Mouse (Mus musculus) neutrophil, adult 5-6 weeks (primary cell): ENCODE results near the gene Kdm8. TPM values are rescaled to one million over a fixed set of nuclear protein-coding genes. Genes with fewer than 3 reads are reported as not detected.
A peak's percentile ranks its signal among the peaks of the same experiment; 100 is the strongest.

Source experiments
- ATAC-seq: fragments of 151-379, 151-347 bp; 2 replicates; pipeline ENCODE4 v1.8.0; 2017; ENCODE audit warnings: mild to moderate bottlenecking, moderate TSS enrichment; ENCODE audit not compliant: insufficient number of reproducible peaks, poor library complexity, low FRiP score, severe bottlenecking; ENCODE audit errors: extremely low read depth
- total RNA-seq: library from RNA; stranded (forward); fragments of 200-1000 nt; gene quantifications from 2 replicates; pipeline ENCODE4 v1.2.3, GENCODE M21; 2017

The Kdm8 gene
- total RNA-seq, 1 experiment from 2014 or later = 4.1 TPM

DNA sequence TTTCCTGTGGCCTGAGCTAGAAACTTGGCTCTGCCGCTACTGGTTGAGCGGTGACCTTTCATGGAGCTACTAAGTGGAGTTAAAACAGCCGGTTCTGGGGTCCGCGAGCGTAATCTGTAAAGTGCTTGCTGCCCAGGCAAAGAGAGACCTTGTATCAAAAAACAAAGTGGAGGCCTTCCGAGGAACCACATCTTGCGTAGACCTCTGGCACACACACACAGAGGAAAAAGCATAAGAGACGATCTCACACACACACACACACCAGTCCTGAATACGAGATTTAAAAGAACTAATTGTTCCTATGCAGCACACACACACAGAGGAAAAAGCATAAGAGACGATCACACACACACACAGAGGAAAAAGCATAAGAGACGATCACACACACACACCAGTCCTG is 47.3 kb downstream of the Kdm8 start:
- ATAC-seq = no peak

DNA sequence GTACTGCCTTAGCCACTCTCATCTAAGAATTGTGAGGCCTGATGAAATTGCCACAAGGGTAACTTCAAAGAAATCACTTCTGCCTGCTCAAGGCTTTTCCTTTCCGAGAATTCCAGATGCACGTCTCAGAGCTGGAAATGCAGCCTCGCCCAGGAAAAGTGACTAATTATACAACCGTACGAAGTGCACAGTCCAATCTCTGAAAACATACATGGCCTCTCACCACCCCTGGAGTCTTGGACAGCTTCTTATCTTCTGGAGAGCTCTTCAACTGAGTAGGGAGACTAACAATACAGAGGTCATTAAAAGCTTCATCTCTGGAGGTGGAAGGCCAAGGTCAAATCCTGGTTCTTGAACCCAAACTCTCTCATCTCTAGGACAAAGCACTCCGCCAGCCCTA is 48.1 kb downstream of the Kdm8 start:
- ATAC-seq = no peak

GRCm38 (mm10) chr7:125495864-125496440 is 51.5 kb downstream of the Kdm8 start:
- ATAC-seq = no peak

- no peak for ATAC-seq
Observed at GRCm38 (mm10) chr7:125499927-125500868, 55.7 kb downstream of the Kdm8 start.

GRCm38 (mm10) chr7:125500879-125501278 is 56.4 kb downstream of the Kdm8 start:
- no peak for ATAC-seq

DNA sequence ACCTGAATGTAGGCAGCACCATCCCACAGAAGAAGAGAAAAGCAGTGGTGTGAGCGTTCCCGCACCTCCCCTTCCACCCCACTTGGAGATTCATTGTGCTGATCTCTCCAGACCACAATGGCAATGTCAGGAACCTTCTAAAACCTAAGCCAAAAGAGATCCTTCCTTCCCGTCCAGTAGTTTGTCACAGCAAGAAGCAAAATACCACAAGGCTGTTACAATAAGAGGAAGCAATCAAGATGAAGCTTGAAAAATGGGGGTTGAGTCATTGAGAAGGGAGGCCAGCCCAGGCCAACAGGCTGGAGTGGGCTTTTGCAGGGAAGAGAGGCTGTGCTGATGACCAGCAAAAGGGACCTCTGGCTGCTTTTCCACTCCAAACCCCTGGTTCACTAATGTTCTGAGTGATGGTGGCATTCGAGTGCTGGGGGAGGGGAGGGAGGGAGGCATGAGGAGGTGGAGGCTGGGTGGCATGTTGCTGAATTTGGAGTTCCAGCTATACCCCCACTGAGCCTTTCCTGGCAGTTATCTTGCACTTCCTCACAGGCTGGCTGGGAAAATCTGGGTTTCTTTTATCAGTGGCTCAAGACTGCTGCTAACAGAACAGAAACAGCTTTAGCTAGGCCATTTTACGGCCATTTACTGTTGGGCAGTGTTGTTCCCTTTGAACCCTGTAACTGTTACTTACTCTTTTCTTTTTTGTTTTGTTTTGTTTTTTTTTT is 59.1 kb downstream of the Kdm8 start:
- no peak for ATAC-seq

- ATAC-seq = no peak
Observed at GRCm38 (mm10) chr7:125504618-125505017, 60.1 kb downstream of the Kdm8 start.

DNA sequence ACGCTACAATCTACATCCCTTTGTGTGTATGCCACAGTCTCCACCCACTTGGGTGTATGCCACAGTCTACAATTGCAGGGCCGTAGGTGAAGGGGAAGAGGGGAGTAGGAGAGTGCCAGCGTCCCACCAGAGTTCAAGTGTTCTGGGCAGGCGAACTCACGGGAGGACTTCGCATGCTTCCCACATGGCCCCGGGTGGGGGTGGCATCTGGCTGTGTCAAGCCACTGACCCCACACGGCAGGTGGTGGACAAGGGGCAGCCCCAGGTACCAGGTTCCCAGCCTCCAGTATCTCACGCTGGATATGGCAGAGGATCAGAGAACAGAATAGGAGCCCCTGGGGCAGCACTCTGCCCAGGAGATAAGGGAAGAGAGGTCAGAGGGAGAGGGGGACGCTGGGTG is 61.1 kb downstream of the Kdm8 start:
- no peak for ATAC-seq

DNA sequence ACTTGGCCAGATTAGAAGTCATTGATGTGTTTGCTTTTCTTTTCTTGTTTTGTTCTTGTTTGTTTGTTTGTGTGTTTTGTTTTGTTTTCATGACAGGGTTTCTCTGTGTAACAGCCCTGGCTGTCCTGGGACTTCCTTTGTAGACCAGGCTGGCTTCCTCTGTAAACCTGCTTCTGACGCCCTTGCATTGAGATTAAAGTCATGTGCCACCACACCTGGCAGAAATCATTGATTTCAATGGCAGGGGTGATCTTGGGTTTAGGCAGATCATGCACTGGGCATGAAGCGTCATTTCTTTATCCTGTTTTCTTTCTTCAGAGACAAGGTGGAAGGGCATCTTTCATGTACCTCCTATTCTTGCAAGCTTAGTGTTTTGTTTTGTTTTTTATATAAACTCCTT is 62.8 kb downstream of the Kdm8 start:
- ATAC-seq = no peak

- peak; percentile 53; the same call in 1 of the 2 replicates for ATAC-seq
Observed at GRCm38 (mm10) chr7:125511432-125511831, 67.0 kb downstream of the Kdm8 start.

- ATAC-seq = no peak
Observed at GRCm38 (mm10) chr7:125511852-125512251, 67.4 kb downstream of the Kdm8 start.

Other genes with a start within 250 kb of the Kdm8 start
- gene Nsmce1, start 46.9 kb downstream of the Kdm8 start, total RNA-seq = 39.3 and 49.5 TPM in 2 replicates
- 258 TPM in 2 replicates for gene Il4ra, start 107.4 kb downstream of the Kdm8 start, total RNA-seq
- 109 and 111 TPM in 2 replicates for gene Il21r, start 158.8 kb downstream of the Kdm8 start, total RNA-seq